Mouse (Mus musculus) megakaryocyte, embryonic 14.5 days (primary cell): ENCODE measurements around the gene Timeless.

Experiments used
- FLI1 ChIP-seq: IDR thresholded peaks from 2 replicates; pipeline ENCODE4 v1.6.1; 2012; ENCODE audit warnings: low read length, inconsistent platforms, mixed read lengths
- GATA1 ChIP-seq: IDR thresholded peaks from 3 replicates; pipeline ENCODE4 v1.6.1; 2012; ENCODE audit warnings: mixed read lengths, low read length, inconsistent platforms, borderline replicate concordance

DNA sequence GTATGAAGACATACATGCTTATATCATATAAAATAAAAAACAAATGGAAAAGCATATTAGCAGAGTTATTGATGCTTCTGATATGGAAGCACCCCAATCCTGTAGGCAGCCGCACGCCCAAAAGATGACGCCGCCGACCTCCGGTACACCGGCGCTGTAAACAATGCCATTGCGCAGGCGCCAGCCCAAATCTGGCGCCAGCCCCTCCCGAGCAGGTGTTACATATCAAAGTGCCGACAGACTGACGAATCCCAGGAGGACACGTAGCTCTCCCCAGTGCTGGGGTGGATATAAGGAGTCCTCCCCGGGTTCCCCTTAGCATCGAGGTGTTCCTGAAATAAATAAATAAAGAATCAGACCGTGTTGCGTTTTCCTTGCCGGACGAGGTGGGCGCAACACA lies 30.4 kb downstream of the Timeless start:
- TF ChIP-seq GATA1 = no peak
- no peak for TF ChIP-seq FLI1
